Mouse (Mus musculus) monocyte, adult 2 months (primary cell): ENCODE data around the gene Syt16.

Source experiments
- DNase-seq, 2 experiments: peaks; one replicate each; pipeline ENCODE4 v3.0.0; 2022; ENCODE audit warnings: low spot score in 2 of 2, low read depth in 1 of 2

Syt16 gene

GRCm38 (mm10) chr12:74098572-74099290 lies 101.3 kb downstream of the Syt16 start:
- no peak for DNase-seq

GRCm38 (mm10) chr12:74105811-74106513 lies 108.5 kb downstream of the Syt16 start:
- DNase-seq = no peak

GRCm38 (mm10) chr12:74108663-74109081 lies 111.2 kb downstream of the Syt16 start:
- no peak for DNase-seq

- no peak for DNase-seq
Observed at GRCm38 (mm10) chr12:74109462-74110068, 112.1 kb downstream of the Syt16 start.

- DNase-seq = no peak
Observed at GRCm38 (mm10) chr12:74116825-74117224, 119.4 kb downstream of the Syt16 start.

GRCm38 (mm10) chr12:74125796-74126195 lies 128.3 kb downstream of the Syt16 start:
- no peak for DNase-seq

GRCm38 (mm10) chr12:74128229-74128628 lies 130.8 kb downstream of the Syt16 start:
- DNase-seq = no peak

- DNase-seq = no peak
Observed at GRCm38 (mm10) chr12:74131790-74132189, 134.3 kb downstream of the Syt16 start.

- DNase-seq = no peak
Observed at GRCm38 (mm10) chr12:74142147-74142546, 144.7 kb downstream of the Syt16 start.

- DNase-seq = no peak
Observed at GRCm38 (mm10) chr12:74144385-74144784, 146.9 kb downstream of the Syt16 start.

- no peak for DNase-seq
Observed at GRCm38 (mm10) chr12:74160791-74161190, 163.3 kb downstream of the Syt16 start.

GRCm38 (mm10) chr12:74163080-74163479 lies 165.6 kb downstream of the Syt16 start:
- DNase-seq = no peak

GRCm38 (mm10) chr12:74171257-74171656 lies 173.8 kb downstream of the Syt16 start:
- DNase-seq = no peak

- DNase-seq = no peak
Observed at GRCm38 (mm10) chr12:74173902-74174301, 176.4 kb downstream of the Syt16 start.

- DNase-seq = no peak
Observed at GRCm38 (mm10) chr12:74184596-74184995, 187.1 kb downstream of the Syt16 start.

GRCm38 (mm10) chr12:74188243-74188785 lies 190.9 kb downstream of the Syt16 start:
- DNase-seq = no peak

- no peak for DNase-seq
Observed at GRCm38 (mm10) chr12:74188815-74189214, 191.4 kb downstream of the Syt16 start.

- DNase-seq = no peak
Observed at GRCm38 (mm10) chr12:74189840-74190239, 192.4 kb downstream of the Syt16 start.

GRCm38 (mm10) chr12:74190297-74190696 lies 192.8 kb downstream of the Syt16 start:
- no peak for DNase-seq

- no peak for DNase-seq
Observed at GRCm38 (mm10) chr12:74192552-74192951, 195.1 kb downstream of the Syt16 start.

GRCm38 (mm10) chr12:74201410-74201809 lies 203.9 kb downstream of the Syt16 start:
- no peak for DNase-seq
